Mouse (Mus musculus) forebrain, postnatal 0 days (tissue): ENCODE data around the gene Mfap3l. TPM values are rescaled to one million over a fixed set of nuclear protein-coding genes. Genes with fewer than 3 reads are reported as not detected.

Experiments
- ATAC-seq: fragments of 200-750 bp; cut with Nextera tagmentation; 2 replicates; pipeline ENCODE4 v1.8.0; 2017; ENCODE audit warnings: mild to moderate bottlenecking, moderate library complexity
- DNase-seq: peaks from one replicate; pipeline ENCODE4 v3.0.0-alpha.2; 2015
- H3K27ac ChIP-seq: fragments of 300-500 bp; sonication (generic); 2 replicates; pipeline ENCODE4 v1.5.1; 2014; ENCODE audit warnings: low read depth, mild to moderate bottlenecking, antibody characterized with exemption, low read length, moderate library complexity, mixed read lengths
- H3K27me3 ChIP-seq: fragments of 300-500 bp; sonication (generic); 2 replicates; pipeline ENCODE4 v1.6.1; 2014; ENCODE audit warnings: mild to moderate bottlenecking, low read length, mixed read lengths; ENCODE audit not compliant: insufficient read depth
- H3K36me3 ChIP-seq: fragments of 300-500 bp; sonication (generic); 2 replicates; pipeline ENCODE4 v1.6.1; 2014; ENCODE audit warnings: mild to moderate bottlenecking, moderate library complexity; ENCODE audit not compliant: insufficient read depth
- H3K4me1 ChIP-seq: fragments of 300-500 bp; sonication (generic); 2 replicates; pipeline ENCODE4 v1.6.1; 2014; ENCODE audit warnings: antibody characterized with exemption; ENCODE audit not compliant: insufficient read depth
- H3K4me2 ChIP-seq: fragments of 300-500 bp; sonication (generic); 2 replicates; pipeline ENCODE4 v1.6.1; 2014; ENCODE audit warnings: low read depth, mild to moderate bottlenecking, moderate library complexity
- H3K4me3 ChIP-seq: fragments of 300-500 bp; sonication (generic); 2 replicates; pipeline ENCODE4 v1.5.1; 2014; ENCODE audit warnings: low read depth, low read length, mixed read lengths
- H3K9ac ChIP-seq: fragments of 300-500 bp; sonication (generic); 2 replicates; pipeline ENCODE4 v1.6.1; 2014; ENCODE audit warnings: mild to moderate bottlenecking
- H3K9me3 ChIP-seq: fragments of 300-500 bp; sonication (generic); 2 replicates; pipeline ENCODE4 v1.6.1; 2016; ENCODE audit warnings: low read length
- CTCF ChIP-seq: sonication (generic); IDR thresholded peaks from 2 replicates; pipeline ENCODE4 v1.5.1; 2016; ENCODE audit warnings: antibody characterized with exemption, control low read depth, low read depth
- WGBS: fragments of 180-500 bp; shearing (Covaris S2); extraction: QIAGEN DNeasy Blood & Tissue Kit; methylation state at CpG from one replicate; pipeline ENCODE4 v1.1.7; 2014; 5-methylcytosine and 5-hydroxymethylcytosine counted together
- polyA plus RNA-seq: library from polyadenylated mRNA; unstranded; fragments of >200 nt; fragmentation: Nextera tagmentation; extraction: Ambion mirVana; gene quantifications from 2 replicates; pipeline ENCODE4 v1.2.1, GENCODE M21; 2015
- total RNA-seq: library from RNA; depleted of rRNA; stranded (reverse); fragments of >200 nt; gene quantifications from 2 replicates; pipeline ENCODE4 v1.2.3, GENCODE M21; 2014

Gene Mfap3l
- total and polyA plus RNA-seq, 2 experiments from 2014 or later, result 2.4 to 9.1 TPM

GRCm38 (mm10) chr8:60634921-60635320 lies 2.3 kb downstream of the Mfap3l start:
- no peaks in the 10 kb centered on the region for H3K27me3 ChIP-seq
- no peaks in the 10 kb centered on the region for H3K9me3 ChIP-seq
- no peak for TF ChIP-seq CTCF
- H3K36me3 ChIP-seq, result no peaks in the 10 kb centered on the region
- no peak overlapping the region for H3K27ac ChIP-seq
- ATAC-seq (no peak), DNase-seq (no peak)
- no peaks in the 10 kb centered on the region for H3K4me1 ChIP-seq
- 85% methylated on average over 2 of the region's 2 CpGs for WGBS
- H3K4me2 ChIP-seq, result no peak overlapping the region
- no peak overlapping the region for H3K4me3 ChIP-seq
- no peak overlapping the region for H3K9ac ChIP-seq

GRCm38 (mm10) chr8:60635846-60636245 lies 3.2 kb downstream of the Mfap3l start:
- Histone ChIP-seq H3K4me1 (no peaks in the 10 kb centered on the region), H3K27me3 (no peaks in the 10 kb centered on the region), H3K4me3 (no peak overlapping the region), H3K9ac (no peak overlapping the region), H3K36me3 (no peaks in the 10 kb centered on the region), H3K9me3 (no peaks in the 10 kb centered on the region), H3K27ac (no peak overlapping the region), H3K4me2 (no peak overlapping the region)
- ATAC-seq (no peak), DNase-seq (no peak)
- no peak for TF ChIP-seq CTCF

- no peaks in the 10 kb centered on the region; the same call in 1 of the 2 replicates for H3K36me3 ChIP-seq
- no peak for ATAC-seq
- H3K9ac ChIP-seq, result no peak overlapping the region
- WGBS, result 85% methylated on average over 17 of the region's 17 CpGs
- no peaks in the 10 kb centered on the region for H3K27me3 ChIP-seq
- no peak for TF ChIP-seq CTCF
- no peak for DNase-seq
- H3K4me1 ChIP-seq, result no peaks in the 10 kb centered on the region
- H3K4me3 ChIP-seq, result no peak overlapping the region
- no peak overlapping the region for H3K27ac ChIP-seq
- H3K4me2 ChIP-seq, result no peak overlapping the region
- H3K9me3 ChIP-seq, result no peaks in the 10 kb centered on the region
Observed at GRCm38 (mm10) chr8:60640046-60640445, 7.4 kb downstream of the Mfap3l start.

DNA sequence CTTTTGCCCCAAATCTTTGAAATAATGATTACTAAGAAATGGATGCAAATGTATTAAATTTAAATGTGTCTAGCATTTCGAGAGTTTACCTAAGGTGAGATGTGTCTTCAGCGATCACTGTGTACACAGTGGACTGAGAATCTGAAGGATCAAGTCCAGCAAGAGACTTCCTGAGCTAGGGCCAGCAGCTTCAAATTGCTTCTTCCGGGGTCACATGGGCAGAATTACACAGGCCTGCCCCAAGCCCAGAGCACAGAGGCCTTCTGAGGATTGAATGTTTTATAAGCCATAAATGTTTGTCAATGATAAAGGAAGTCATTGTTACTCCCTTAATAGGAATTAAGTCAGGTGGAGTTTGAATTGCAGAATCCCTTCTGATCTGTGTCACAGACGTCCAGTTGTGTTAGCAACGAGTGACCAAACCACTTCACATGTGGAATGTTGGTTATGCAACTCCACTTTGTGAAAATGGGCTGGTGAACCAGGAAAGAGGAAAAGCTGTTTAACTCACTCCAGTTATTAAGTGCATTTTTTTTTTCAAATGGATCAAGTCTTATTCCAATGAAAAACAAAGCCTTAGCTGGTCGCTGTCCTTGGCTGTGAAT lies 10.9 kb downstream of the Mfap3l start:
- Histone ChIP-seq H3K27me3 (no peaks in the 10 kb centered on the region), H3K4me2 (no peak overlapping the region), H3K27ac (no peak overlapping the region), H3K4me1 (no peaks in the 10 kb centered on the region), H3K4me3 (no peak overlapping the region), H3K36me3 (no peaks in the 10 kb centered on the region; the same call in 1 of the 2 replicates), H3K9ac (no peak overlapping the region), H3K9me3 (no peaks in the 10 kb centered on the region)
- no peak for TF ChIP-seq CTCF
- ATAC-seq, result no peak
- no peak for DNase-seq
- WGBS, result 77% methylated on average over 6 of the region's 6 CpGs

GRCm38 (mm10) chr8:60645164-60645563 lies 12.5 kb downstream of the Mfap3l start:
- Histone ChIP-seq H3K9me3 (no peaks in the 10 kb centered on the region), H3K4me2 (no peak overlapping the region), H3K4me3 (no peak overlapping the region), H3K27ac (no peak overlapping the region; the same call in 1 of the 2 replicates), H3K27me3 (no peaks in the 10 kb centered on the region), H3K9ac (no peak overlapping the region), H3K36me3 (no peaks in the 10 kb centered on the region; the same call in 1 of the 2 replicates), H3K4me1 (no peaks in the 10 kb centered on the region)
- WGBS, result 33% methylated on average over 4 of the region's 4 CpGs
- no peak for TF ChIP-seq CTCF
- ATAC-seq (no peak), DNase-seq (no peak)

DNA sequence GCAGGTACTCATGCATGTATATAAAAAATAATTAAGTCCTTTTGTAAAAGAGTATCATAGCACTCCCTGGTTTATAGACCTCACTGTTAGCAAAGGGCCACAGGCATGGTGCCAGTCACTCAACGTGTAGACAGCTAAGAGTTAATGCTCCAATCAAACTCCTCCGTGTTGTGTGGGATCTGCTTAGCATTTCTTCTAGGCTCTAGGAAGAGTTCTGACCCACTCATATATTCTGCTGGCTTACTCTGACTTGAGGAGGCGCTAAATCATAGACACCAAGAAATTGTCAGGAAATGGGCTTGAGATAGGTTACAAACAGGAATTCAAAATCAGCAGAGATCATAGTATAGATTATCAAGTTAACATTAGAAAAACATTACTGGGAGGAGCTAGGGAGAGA lies 13.3 kb downstream of the Mfap3l start:
- Histone ChIP-seq H3K4me1 (no peaks in the 10 kb centered on the region), H3K4me3 (no peak overlapping the region), H3K27me3 (no peaks in the 10 kb centered on the region), H3K36me3 (no peaks in the 10 kb centered on the region; the same call in 1 of the 2 replicates), H3K4me2 (no peak overlapping the region), H3K9me3 (no peaks in the 10 kb centered on the region), H3K27ac (no peak overlapping the region), H3K9ac (no peak overlapping the region)
- DNase-seq (no peak), ATAC-seq (no peak)
- TF ChIP-seq CTCF, result no peak
- WGBS, result 76% methylated on average over 3 of the region's 3 CpGs

DNA sequence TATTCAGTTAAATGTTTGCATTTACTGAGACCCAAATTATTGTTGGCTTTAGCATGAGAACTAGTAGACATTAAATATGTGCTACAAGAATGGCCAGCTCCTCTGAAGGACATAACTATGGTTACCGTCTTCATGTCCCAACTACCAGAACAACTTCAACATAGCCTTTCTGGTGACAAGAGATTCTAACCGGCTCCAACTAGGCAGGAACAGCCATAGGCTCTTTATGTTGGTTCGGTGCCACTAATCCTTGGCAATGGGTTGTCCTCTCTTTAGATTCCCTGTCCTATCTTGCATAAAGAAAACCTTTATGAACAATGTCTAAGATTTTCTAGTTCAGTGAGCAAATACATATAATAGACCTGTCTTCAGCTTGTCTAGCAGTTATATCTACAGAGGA lies 14.7 kb downstream of the Mfap3l start:
- H3K27me3 ChIP-seq, result no peaks in the 10 kb centered on the region
- no peak for ATAC-seq
- H3K9ac ChIP-seq, result no peak overlapping the region
- no peaks in the 10 kb centered on the region for H3K9me3 ChIP-seq
- TF ChIP-seq CTCF, result no peak
- H3K4me2 ChIP-seq, result no peak overlapping the region
- H3K27ac ChIP-seq, result no peak overlapping the region
- no peaks in the 10 kb centered on the region for H3K36me3 ChIP-seq
- no peak for DNase-seq
- 79% methylated on average over 3 of the region's 3 CpGs for WGBS
- H3K4me1 ChIP-seq, result no peaks in the 10 kb centered on the region
- no peak overlapping the region for H3K4me3 ChIP-seq
